Comparison of ENCODE assay signal across 8 mouse cellular contexts in genomic region chr14:54464293-54465005, GRCm38 (mm10). TPM values are rescaled to one million over a fixed set of nuclear protein-coding genes. Genes with fewer than 3 reads are reported as not detected.
DNase-seq lines count a peak whose midpoint lies in the region; ATAC-seq and TF ChIP-seq lines count a peak whose summit lies in the region.

No protein-coding gene starts in this region.

- no peaks in the 10 kb centered on the region for H3K9me3 ChIP-seq in neural tube, embryonic 13.5 days

- no peaks in the 10 kb centered on the region for H3K79me2 ChIP-seq in heart, adult 2 months (replicated peaks; ENCODE audit: control insufficient read depth, insufficient read depth, low read length)

- peak; percentile 82 for TF ChIP-seq CTCF in heart, adult 2 months (IDR thresholded peaks at IDR 0.05)
- TF ChIP-seq CTCF in kidney, adult 2 months (conservative IDR thresholded peaks at IDR 0.05; ENCODE audit: insufficient read depth, insufficient read length, low read depth, low read length), result peak; percentile 66
- peak; percentile 59 for TF ChIP-seq CTCF in lung, adult 2 months (IDR thresholded peaks at IDR 0.05; ENCODE audit: insufficient read depth, low read length)
- 0 out of 2 replicates have a peak, but pooled peaks have one; percentile 72 for TF ChIP-seq CTCF in thymus, adult 2 months (IDR thresholded peaks at IDR 0.05; ENCODE audit: borderline replicate concordance, control insufficient read depth, extremely low read depth, insufficient read depth, low read length, poor library complexity)

- peak overlapping the region; percentile 87 for H3K4me2 ChIP-seq in neural tube, embryonic 13.5 days

- H3K27ac ChIP-seq in heart, adult 2 months, result peak overlapping the region; percentile 87
- peak overlapping the region; percentile 49 for H3K27ac ChIP-seq in kidney, adult 2 months (ENCODE audit: insufficient read depth, low read depth, low read length)
- H3K27ac ChIP-seq in neural tube, embryonic 13.5 days (replicated peaks), result peak overlapping the region; percentile 71
- peak overlapping the region; percentile 63 for H3K27ac ChIP-seq in thymus, adult 2 months (ENCODE audit: control insufficient read depth, insufficient read depth, low read length)

- TF ChIP-seq POLR2A in heart, adult 2 months (IDR thresholded peaks at IDR 0.05; ENCODE audit: insufficient read depth, low read depth, low read length), result 0 out of 2 replicates have a peak, but pooled peaks have one; percentile 12
- TF ChIP-seq POLR2A in kidney, adult 2 months (IDR thresholded peaks at IDR 0.05; ENCODE audit: low read depth, low read length), result no peak
- TF ChIP-seq POLR2A in lung, adult 2 months (IDR thresholded peaks at IDR 0.05; ENCODE audit: borderline replicate concordance, extremely low read depth, low read depth, low read length), result peak; percentile 58; the same call in 1 of the 2 replicates
- TF ChIP-seq POLR2A in thymus, adult 2 months (IDR thresholded peaks at IDR 0.05; ENCODE audit: control insufficient read depth, extremely low read depth, insufficient read depth, low read length, poor library complexity), result 0 out of 2 replicates have a peak, but pooled peaks have one; percentile 6

- H3K36me3 ChIP-seq in heart, adult 2 months (ENCODE audit: control insufficient read depth, insufficient read depth, low read length), result no peaks in the 10 kb centered on the region; the same call in none of the 2 replicates
- H3K36me3 ChIP-seq in kidney, adult 2 months (ENCODE audit: control insufficient read depth, insufficient read depth, low read length), result peaks cover 4% of the 10 kb centered on the region; the same call in 1 of the 2 replicates
- H3K36me3 ChIP-seq in neural tube, embryonic 13.5 days, result peaks cover 26% of the 10 kb centered on the region
- H3K36me3 ChIP-seq in thymus, adult 2 months (ENCODE audit: control insufficient read depth, insufficient read depth, low read length), result peaks cover 32% of the 10 kb centered on the region

- H3K4me3 ChIP-seq in heart, adult 2 months, result peak overlapping the region; percentile 93
- H3K4me3 ChIP-seq in kidney, adult 2 months (ENCODE audit: insufficient read depth, low read depth, low read length), result peak overlapping the region; percentile 86
- H3K4me3 ChIP-seq in lung, adult 2 months (replicated peaks; ENCODE audit: extremely low read depth, low read depth, low read length), result peak overlapping the region; percentile 90
- H3K4me3 ChIP-seq in neural tube, embryonic 13.5 days, result peak overlapping the region; percentile 80
- peak overlapping the region; percentile 94 for H3K4me3 ChIP-seq in thymus, adult 2 months (ENCODE audit: control insufficient read depth, insufficient read depth, low read length)

- intact Hi-C loops in heart, adult 2 months (cut with DNase I), result loop anchor here (5.0 kb wide), 1 partner anchor 53 kb away; the partner anchor contains the start of gene Prmt5

- DNase-seq in adrenal gland, adult 2 months, result peak; percentile 84
- peak; percentile 87 for DNase-seq in embryo, embryonic 9.5 days (ENCODE audit: extremely low spot score)
- DNase-seq in heart, adult 2 months, result peak; percentile 71 to 77
- peak; percentile 89 for DNase-seq in kidney, adult 2 months
- peak; percentile 78 for DNase-seq in lung, adult 2 months
- peak; percentile 76 for DNase-seq in thymus, adult 2 months

- TF ChIP-seq EP300 in heart, adult 2 months (IDR thresholded peaks at IDR 0.05; ENCODE audit: insufficient read depth, low read depth, low read length), result 0 out of 2 replicates have a peak, but pooled peaks have one; percentile 16

- peak; percentile 59 for ATAC-seq in CD4-positive, CD25-positive, alpha-beta regulatory T cell, adult 4 months
- peak; percentile 80 for ATAC-seq in neural tube, embryonic 13.5 days (ENCODE audit: low read depth)

- H3K9ac ChIP-seq in heart, adult 2 months (ENCODE audit: low read depth, low read length), result peak overlapping the region; percentile 88
- H3K9ac ChIP-seq in neural tube, embryonic 13.5 days, result peak overlapping the region; percentile 84

- WGBS in heart, adult 2 months, result under 1% methylated on average over 56 of the region's 57 CpGs
- 2% methylated on average over 45 of the region's 57 CpGs for WGBS in kidney, adult 2 months
- under 1% methylated on average over 53 of the region's 57 CpGs for WGBS in lung, adult 2 months
- under 1% methylated on average over 38 of the region's 57 CpGs for WGBS in neural tube, embryonic 13.5 days
- WGBS in thymus, adult 2 months, result under 1% methylated on average over 57 of the region's 57 CpGs

- H3K27me3 ChIP-seq in heart, adult 2 months (ENCODE audit: control insufficient read depth, insufficient read depth, low read length), result no peaks in the 10 kb centered on the region
- no peaks in the 10 kb centered on the region for H3K27me3 ChIP-seq in kidney, adult 2 months (replicated peaks; ENCODE audit: control insufficient read depth, insufficient read depth, low read length)
- no peaks in the 10 kb centered on the region for H3K27me3 ChIP-seq in neural tube, embryonic 13.5 days
- H3K27me3 ChIP-seq in thymus, adult 2 months (ENCODE audit: control insufficient read depth, insufficient read depth, low read length), result no peaks in the 10 kb centered on the region

- peaks cover 1% of the 10 kb centered on the region for H3K4me1 ChIP-seq in heart, adult 2 months (ENCODE audit: control insufficient read depth, insufficient read depth, low read length)
- H3K4me1 ChIP-seq in kidney, adult 2 months (ENCODE audit: control insufficient read depth, insufficient read depth, low read length), result peaks cover 4% of the 10 kb centered on the region
- peaks cover 4% of the 10 kb centered on the region for H3K4me1 ChIP-seq in lung, adult 2 months (ENCODE audit: control insufficient read depth, insufficient read depth, low read length)
- peaks cover 16% of the 10 kb centered on the region for H3K4me1 ChIP-seq in neural tube, embryonic 13.5 days (replicated peaks)
- H3K4me1 ChIP-seq in thymus, adult 2 months (replicated peaks; ENCODE audit: control insufficient read depth, insufficient read depth, low read length), result 0 out of 2 replicates have a peak, but pooled peaks cover 3% of the 10 kb centered on the region

RNA-seq across cellular contexts. Expression of gene Lrp10, which starts 0.5 kb away (rescaled TPM):
- polyA plus RNA-seq in CD4-positive, CD25-positive, alpha-beta regulatory T cell, adult 4 months (2017; shearing (Covaris generic)), result 10 to 100 TPM; 59.9 to 60.2 TPM
- 100 to 1,000 TPM; 116 to 139 TPM for total RNA-seq in adrenal gland, adult 2 months (2021)
- 262 and 276 TPM in 2 replicates for polyA plus RNA-seq in adrenal gland, adult 2 months (2012; rRNA removed)
- total RNA-seq in heart, adult 2 months (2021), result 10 to 100 TPM; 47.6 to 60.6 TPM
- polyA plus RNA-seq in heart, adult 2 months (2012; rRNA removed), result 61.3 and 72.4 TPM in 2 replicates
- polyA plus RNA-seq in kidney, adult 2 months (2012; rRNA removed), result 168 and 211 TPM in 2 replicates
- 184 and 199 TPM in 2 replicates for polyA plus RNA-seq in lung, adult 2 months (2012; rRNA removed)
- polyA plus RNA-seq in neural tube, embryonic 13.5 days (2015; fragmentation: Nextera tagmentation; extraction: Ambion mirVana), result 30.1 and 32.7 TPM in 2 replicates
- 308 and 317 TPM in 2 replicates for polyA plus RNA-seq in thymus, adult 2 months (2012; rRNA removed)

RNA-seq across cellular contexts. Expression of gene Rem2, which starts 11.5 kb away (rescaled TPM):
- polyA plus RNA-seq in CD4-positive, CD25-positive, alpha-beta regulatory T cell, adult 4 months (2017; shearing (Covaris generic)), result 1 to 10 TPM in 1 of 2 experiments, under 1 TPM in 1; 0.54 to 1.1 TPM
- total RNA-seq in adrenal gland, adult 2 months (2021), result under 1 TPM; 0.29 to 0.45 TPM
- 0.40 and 0.49 TPM in 2 replicates for polyA plus RNA-seq in adrenal gland, adult 2 months (2012; rRNA removed)
- not detected for total RNA-seq in heart, adult 2 months (2021)
- not detected in 2 replicates for polyA plus RNA-seq in heart, adult 2 months (2012; rRNA removed)
- polyA plus RNA-seq in kidney, adult 2 months (2012; rRNA removed), result 0.23 and 0.30 TPM in 2 replicates
- polyA plus RNA-seq in lung, adult 2 months (2012; rRNA removed), result 3.0 TPM in 2 replicates
- polyA plus RNA-seq in neural tube, embryonic 13.5 days (2015; fragmentation: Nextera tagmentation; extraction: Ambion mirVana), result 47.8 and 51.3 TPM in 2 replicates
- 0.82 and 1.00 TPM in 2 replicates for polyA plus RNA-seq in thymus, adult 2 months (2012; rRNA removed)

RNA-seq across cellular contexts. Expression of gene Mmp14, which starts 33.0 kb away (rescaled TPM):
- not detected for polyA plus RNA-seq in CD4-positive, CD25-positive, alpha-beta regulatory T cell, adult 4 months (2017; shearing (Covaris generic))
- total RNA-seq in adrenal gland, adult 2 months (2021), result 10 to 100 TPM; 36.2 to 39.9 TPM
- 173 and 192 TPM in 2 replicates for polyA plus RNA-seq in adrenal gland, adult 2 months (2012; rRNA removed)
- total RNA-seq in heart, adult 2 months (2021), result 10 to 100 TPM; 11.2 to 16.5 TPM
- polyA plus RNA-seq in heart, adult 2 months (2012; rRNA removed), result 23.5 and 26.5 TPM in 2 replicates
- polyA plus RNA-seq in kidney, adult 2 months (2012; rRNA removed), result 37.2 and 42.1 TPM in 2 replicates
- 119 and 130 TPM in 2 replicates for polyA plus RNA-seq in lung, adult 2 months (2012; rRNA removed)
- 52.7 and 65.4 TPM in 2 replicates for polyA plus RNA-seq in neural tube, embryonic 13.5 days (2015; fragmentation: Nextera tagmentation; extraction: Ambion mirVana)
- polyA plus RNA-seq in thymus, adult 2 months (2012; rRNA removed), result 76.5 and 89.3 TPM in 2 replicates

RNA-seq across cellular contexts. Expression of gene Mrpl52, which starts 37.7 kb away (rescaled TPM):
- 100 to 1,000 TPM; 216 to 249 TPM for polyA plus RNA-seq in CD4-positive, CD25-positive, alpha-beta regulatory T cell, adult 4 months (2017; shearing (Covaris generic))
- total RNA-seq in adrenal gland, adult 2 months (2021), result 100 to 1,000 TPM; 162 to 202 TPM
- polyA plus RNA-seq in adrenal gland, adult 2 months (2012; rRNA removed), result 2,091 and 3,081 TPM in 2 replicates
- total RNA-seq in heart, adult 2 months (2021), result 100 to 1,000 TPM; 115 to 129 TPM
- polyA plus RNA-seq in heart, adult 2 months (2012; rRNA removed), result 76.7 and 168 TPM in 2 replicates
- polyA plus RNA-seq in kidney, adult 2 months (2012; rRNA removed), result 366 and 425 TPM in 2 replicates
- polyA plus RNA-seq in lung, adult 2 months (2012; rRNA removed), result 185 and 290 TPM in 2 replicates
- 209 and 275 TPM in 2 replicates for polyA plus RNA-seq in neural tube, embryonic 13.5 days (2015; fragmentation: Nextera tagmentation; extraction: Ambion mirVana)
- 211 and 214 TPM in 2 replicates for polyA plus RNA-seq in thymus, adult 2 months (2012; rRNA removed)

RNA-seq across cellular contexts. Expression of gene Slc7a7, which starts 46.9 kb away (rescaled TPM):
- polyA plus RNA-seq in CD4-positive, CD25-positive, alpha-beta regulatory T cell, adult 4 months (2017; shearing (Covaris generic)), result 1 to 10 TPM; 1.2 to 1.3 TPM
- total RNA-seq in adrenal gland, adult 2 months (2021), result 1 to 10 TPM; 2.8 to 3.9 TPM
- 3.7 and 4.2 TPM in 2 replicates for polyA plus RNA-seq in adrenal gland, adult 2 months (2012; rRNA removed)
- 1 to 10 TPM; 4.6 to 5.1 TPM for total RNA-seq in heart, adult 2 months (2021)
- polyA plus RNA-seq in heart, adult 2 months (2012; rRNA removed), result 22.0 and 27.0 TPM in 2 replicates
- polyA plus RNA-seq in kidney, adult 2 months (2012; rRNA removed), result 454 and 464 TPM in 2 replicates
- 23.1 and 29.2 TPM in 2 replicates for polyA plus RNA-seq in lung, adult 2 months (2012; rRNA removed)
- 6.7 and 7.9 TPM in 2 replicates for polyA plus RNA-seq in neural tube, embryonic 13.5 days (2015; fragmentation: Nextera tagmentation; extraction: Ambion mirVana)
- polyA plus RNA-seq in thymus, adult 2 months (2012; rRNA removed), result 24.2 and 29.3 TPM in 2 replicates

Comparison
In these comparisons a context has a peak if more than half of its experiments do, and no peak if none do; other contexts are left out.
1. Peak in every context shown above with its lines: DNase-seq, ATAC-seq, H3K4me3 ChIP-seq and H3K27ac ChIP-seq.
2. RNA of gene Rem2, which starts 11.5 kb away (polyA plus RNA-seq): 47.8 to 51.3 TPM in neural tube, embryonic 13.5 days; 3.0 TPM in lung, adult 2 months, 0.54 to 1.1 TPM in CD4-positive, CD25-positive, alpha-beta regulatory T cell, adult 4 months, 0.82 to 1.00 TPM in thymus, adult 2 months, 0.40 to 0.49 TPM in adrenal gland, adult 2 months, 0.23 to 0.30 TPM in kidney, adult 2 months and not detected in heart, adult 2 months; every median in the first group is over 10 times any median in the second.
3. RNA of gene Mmp14, which starts 33.0 kb away (polyA plus RNA-seq): 173 to 192 TPM in adrenal gland, adult 2 months, 119 to 130 TPM in lung, adult 2 months, 76.5 to 89.3 TPM in thymus, adult 2 months, 52.7 to 65.4 TPM in neural tube, embryonic 13.5 days, 37.2 to 42.1 TPM in kidney, adult 2 months and 23.5 to 26.5 TPM in heart, adult 2 months; not detected in CD4-positive, CD25-positive, alpha-beta regulatory T cell, adult 4 months; every median in the first group is over 10 times any median in the second.